Mouse (Mus musculus) stomach, postnatal 0 days (tissue): ENCODE measurements around the gene Nat14.

Experiments used
- CTCF ChIP-seq: IDR thresholded peaks from 2 replicates; pipeline ENCODE4 v1.5.1; 2016; ENCODE audit warnings: antibody characterized with exemption, low read depth, mild to moderate bottlenecking, moderate library complexity
- EP300 ChIP-seq: optimal IDR thresholded peaks from 2 replicates; pipeline ENCODE3; 2016; ENCODE audit warnings: antibody characterized with exemption

DNA sequence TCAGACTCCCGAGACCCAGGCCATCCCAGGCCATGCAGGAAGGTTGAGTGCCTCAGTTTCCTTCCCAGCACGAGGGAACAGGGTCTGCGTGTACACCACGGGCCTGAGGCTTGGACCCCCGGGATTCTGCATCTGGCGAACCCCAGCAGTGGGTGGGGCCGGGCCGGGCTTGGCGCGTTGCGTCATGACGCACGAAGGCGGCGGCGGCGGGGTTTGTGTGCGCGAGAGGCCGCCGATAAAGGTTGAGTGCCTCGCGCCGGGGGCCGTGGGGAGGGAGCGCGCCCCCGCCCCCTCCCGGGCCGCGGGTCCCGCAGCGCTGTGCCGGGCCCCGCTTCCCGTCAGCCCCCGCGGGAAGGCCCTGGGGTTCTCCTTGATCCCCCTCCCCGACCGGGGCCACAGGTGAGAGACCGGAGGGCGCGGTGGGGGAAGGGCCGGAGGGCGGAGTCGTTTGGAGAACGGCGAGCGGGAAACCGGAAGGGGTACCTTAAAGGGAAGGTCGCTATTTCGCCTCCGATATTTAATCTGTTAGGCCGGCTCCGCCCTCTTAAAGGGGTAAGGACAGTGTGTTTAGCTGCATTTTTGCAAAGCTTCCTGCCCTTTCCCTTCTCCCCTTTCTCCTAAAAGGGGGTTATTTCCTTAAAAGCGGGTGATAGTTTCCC, 6.7 kb upstream of the Nat14 start, which contains the start of gene Zfp628:
- TF ChIP-seq CTCF (no peak), EP300 (no peak)
